Mouse (Mus musculus) stomach, postnatal 0 days (tissue): ENCODE data around the gene Cnst.

Experiments used
- CTCF ChIP-seq: IDR thresholded peaks from 2 replicates; pipeline ENCODE4 v1.5.1; 2016; ENCODE audit warnings: antibody characterized with exemption, low read depth, mild to moderate bottlenecking, moderate library complexity
- EP300 ChIP-seq: optimal IDR thresholded peaks from 2 replicates; pipeline ENCODE3; 2016; ENCODE audit warnings: antibody characterized with exemption

GRCm38 (mm10) chr1:179612986-179613505 lies 66.9 kb downstream of the Cnst start:
- no peak for TF ChIP-seq CTCF
- TF ChIP-seq EP300 = no peak
